7 mouse cellular contexts compared by ENCODE assay signal in genomic region chr3:69318131-69318951, GRCm38 (mm10). TPM values are rescaled to one million over a fixed set of nuclear protein-coding genes. Genes with fewer than 3 reads are reported as not detected.
DNase-seq lines count a peak whose midpoint lies in the region; ATAC-seq lines count a peak whose summit lies in the region.

No protein-coding gene starts in this region.

- DNase-seq in Muller cell, postnatal 12 days (ENCODE audit: inconsistent ontology term), result peak; percentile 8
- peak; percentile 29 for DNase-seq in brain, adult 2 months (ENCODE audit: low read depth, low spot score)
- peak; percentile 64 for DNase-seq in liver, embryonic 11.5 days (ENCODE audit: low spot score)
- peak; percentile 57 for DNase-seq in neural tube, embryonic 10.5 days (ENCODE audit: extremely low spot score, low spot score)
- DNase-seq in thymus, postnatal 25 days, result peak; percentile 13

- H3K4me2 ChIP-seq in forebrain, embryonic 12.5 days, result peak overlapping the region; percentile 98
- peak overlapping the region; percentile 91 for H3K4me2 ChIP-seq in hindbrain, embryonic 15.5 days
- peak overlapping the region; percentile 96 for H3K4me2 ChIP-seq in liver, embryonic 11.5 days

- H3K27me3 ChIP-seq in forebrain, embryonic 12.5 days, result 0 out of 2 replicates have a peak, but pooled peaks cover 5% of the 10 kb centered on the region
- no peaks in the 10 kb centered on the region for H3K27me3 ChIP-seq in hindbrain, embryonic 15.5 days
- 0 out of 2 replicates have a peak, but pooled peaks cover 3% of the 10 kb centered on the region for H3K27me3 ChIP-seq in liver, embryonic 11.5 days (replicated peaks; ENCODE audit: control insufficient read depth, insufficient read depth, low read length)

- WGBS in forebrain, embryonic 12.5 days, result 12% methylated on average over 25 of the region's 25 CpGs
- WGBS in hindbrain, embryonic 15.5 days, result 6% methylated on average over 25 of the region's 25 CpGs
- WGBS in liver, embryonic 11.5 days, result 9% methylated on average over 25 of the region's 25 CpGs

- H3K4me3 ChIP-seq in forebrain, embryonic 12.5 days (replicated peaks), result peak overlapping the region; percentile 66
- peak overlapping the region; percentile 84 for H3K4me3 ChIP-seq in hindbrain, embryonic 15.5 days
- peak overlapping the region; percentile 73 for H3K4me3 ChIP-seq in liver, embryonic 11.5 days (ENCODE audit: low read depth, low read length)

- ATAC-seq in forebrain, embryonic 12.5 days (ENCODE audit: low FRiP score), result no peak
- ATAC-seq in hindbrain, embryonic 15.5 days (ENCODE audit: low FRiP score, low read depth), result no peak
- ATAC-seq in liver, embryonic 11.5 days (replicated peaks; ENCODE audit: low FRiP score), result no peak

- peaks cover 32% of the 10 kb centered on the region for H3K4me1 ChIP-seq in forebrain, embryonic 12.5 days
- peaks cover 35% of the 10 kb centered on the region for H3K4me1 ChIP-seq in hindbrain, embryonic 15.5 days (replicated peaks)
- H3K4me1 ChIP-seq in liver, embryonic 11.5 days (replicated peaks; ENCODE audit: control insufficient read depth, insufficient read depth, low read length), result peaks cover 13% of the 10 kb centered on the region

- H3K9me3 ChIP-seq in forebrain, embryonic 12.5 days, result no peaks in the 10 kb centered on the region
- no peaks in the 10 kb centered on the region for H3K9me3 ChIP-seq in hindbrain, embryonic 15.5 days
- no peaks in the 10 kb centered on the region for H3K9me3 ChIP-seq in liver, embryonic 11.5 days (ENCODE audit: control insufficient read depth, low read length)

- no peak overlapping the region for H3K27ac ChIP-seq in forebrain, embryonic 12.5 days
- H3K27ac ChIP-seq in hindbrain, embryonic 15.5 days (replicated peaks), result no peak overlapping the region
- H3K27ac ChIP-seq in liver, embryonic 11.5 days (ENCODE audit: low read depth, low read length), result peak overlapping the region; percentile 81

- H3K9ac ChIP-seq in forebrain, embryonic 12.5 days, result peak overlapping the region; percentile 77
- peak overlapping the region; percentile 69 for H3K9ac ChIP-seq in hindbrain, embryonic 15.5 days
- H3K9ac ChIP-seq in liver, embryonic 11.5 days (ENCODE audit: low read depth, low read length), result peak overlapping the region; percentile 81

- no peaks in the 10 kb centered on the region for H3K36me3 ChIP-seq in forebrain, embryonic 12.5 days (replicated peaks)
- H3K36me3 ChIP-seq in hindbrain, embryonic 15.5 days, result no peaks in the 10 kb centered on the region
- no peaks in the 10 kb centered on the region for H3K36me3 ChIP-seq in liver, embryonic 11.5 days (ENCODE audit: control insufficient read depth, insufficient read depth, low read length)

RNA-seq across cellular contexts. Expression of gene Ppm1l, which starts 1.7 kb away (rescaled TPM):
- polyA plus RNA-seq in forebrain, embryonic 12.5 days (2016; fragmentation: Nextera tagmentation; extraction: Ambion mirVana), result 23.6 and 24.3 TPM in 2 replicates
- polyA plus RNA-seq in hindbrain, embryonic 15.5 days (2015; fragmentation: Nextera tagmentation; extraction: Ambion mirVana), result 21.5 and 22.5 TPM in 2 replicates
- 8.2 and 8.3 TPM in 2 replicates for polyA plus RNA-seq in liver, embryonic 11.5 days (2014; fragmentation: Nextera tagmentation; extraction: Ambion mirVana)

Comparison
In these comparisons a context has a peak if more than half of its experiments do, and no peak if none do; other contexts are left out.
1. DNase-seq: peak in every context shown above with its lines; median percentile 64 in liver, embryonic 11.5 days; 57 in neural tube, embryonic 10.5 days; 29 in brain, adult 2 months; 13 in thymus, postnatal 25 days; 8 in Muller cell, postnatal 12 days.